Mouse (Mus musculus) MEL (cell line): ENCODE results near the gene Usp54. TPM values are rescaled to one million over a fixed set of nuclear protein-coding genes. Genes with fewer than 3 reads are reported as not detected.

Experiments
- DNase-seq: peaks from one replicate; pipeline ENCODE4 v3.0.0; 2011; ENCODE audit warnings: low read depth, low spot score
- H3K27ac ChIP-seq: 2 replicates; pipeline ENCODE4 v1.5.1; 2012; ENCODE audit warnings: low read depth, mild to moderate bottlenecking, control low read depth, low read length, moderate library complexity; ENCODE audit not compliant: control insufficient read depth
- H3K27me3 ChIP-seq, 2 experiments: fragments of 150-350 bp in 1 of 2; sonication (generic) in 1 of 2; 2 replicates each; pipeline ENCODE4 v1.6.1; 2012; ENCODE audit warnings: low read length in 2 of 2, mild to moderate bottlenecking in 2 of 2, improper control_type of control experiment in 1 of 2, moderate library complexity in 1 of 2; ENCODE audit not compliant: insufficient read depth in 2 of 2, control insufficient read depth in 1 of 2
- H3K36me3 ChIP-seq, 2 experiments: 2 replicates each; pipeline ENCODE4 v1.6.1; 2012 to 2014; ENCODE audit warnings: low read length in 2 of 2, improper control_type of control experiment in 1 of 2, inconsistent platforms in 1 of 2, mild to moderate bottlenecking in 1 of 2; ENCODE audit not compliant: insufficient read depth in 2 of 2, control insufficient read depth in 1 of 2
- H3K4me1 ChIP-seq, 2 experiments: fragments of 150-350 bp in 1 of 2; sonication (generic) in 1 of 2; 2 replicates each; pipeline ENCODE4 v1.6.1; 2012; ENCODE audit warnings: low read length in 2 of 2, improper control_type of control experiment in 1 of 2, mild to moderate bottlenecking in 1 of 2; ENCODE audit not compliant: insufficient read depth in 2 of 2, control insufficient read depth in 1 of 2
- H3K4me3 ChIP-seq, 2 experiments: fragments of 150-350 bp in 1 of 2; sonication (generic) in 1 of 2; 2 replicates each; pipeline ENCODE4 v1.5.1; 2012; ENCODE audit warnings: low read depth in 2 of 2, low read length in 2 of 2, mild to moderate bottlenecking in 2 of 2, moderate library complexity in 2 of 2, control low read depth in 1 of 2, improper control_type of control experiment in 1 of 2; ENCODE audit not compliant: control insufficient read depth in 1 of 2, insufficient read depth in 1 of 2
- H3K79me2 ChIP-seq: 2 replicates; pipeline ENCODE4 v1.6.1; 2012; ENCODE audit warnings: mild to moderate bottlenecking, low read length, moderate library complexity; ENCODE audit not compliant: control insufficient read depth, poor library complexity, insufficient read depth
- H3K9ac ChIP-seq: 2 replicates; pipeline ENCODE4 v1.6.1; 2012; ENCODE audit warnings: low read depth, mild to moderate bottlenecking, control low read depth, low read length, moderate library complexity; ENCODE audit not compliant: control insufficient read depth, poor library complexity, severe bottlenecking
- H3K9me3 ChIP-seq: fragments of 150-350 bp; sonication (generic); replicated peaks from 2 replicates; pipeline ENCODE4 v1.6.1; 2012; ENCODE audit warnings: mild to moderate bottlenecking, low read length, improper control_type of control experiment, moderate library complexity; ENCODE audit not compliant: insufficient read depth
- CTCF ChIP-seq, 3 experiments: IDR thresholded peaks in 2 of 3; conservative IDR thresholded peaks in 1 of 3; 2 replicates each; pipeline ENCODE4 v1.5.1; 2011 to 2012; ENCODE audit warnings: low read length in 3 of 3, low read depth in 2 of 3, mild to moderate bottlenecking in 2 of 3, improper control_type of control experiment in 1 of 3, inconsistent platforms in 1 of 3, mixed read lengths in 1 of 3, moderate library complexity in 1 of 3; ENCODE audit not compliant: control insufficient read depth in 1 of 3, insufficient read depth in 1 of 3, poor library complexity in 1 of 3, severe bottlenecking in 1 of 3
- E2F4 ChIP-seq: IDR thresholded peaks from 2 replicates; pipeline ENCODE4 v1.6.1; 2011; ENCODE audit warnings: low read depth, low read length, improper control_type of control experiment, borderline replicate concordance
- ELF1 ChIP-seq: IDR thresholded peaks from 2 replicates; pipeline ENCODE4 v1.6.1; 2014; ENCODE audit warnings: low read depth, mild to moderate bottlenecking, inconsistent platforms, low read length, improper control_type of control experiment, moderate library complexity
- EP300 ChIP-seq, 2 experiments: IDR thresholded peaks; 2 replicates each; pipeline ENCODE4 v1.6.1; 2011; ENCODE audit warnings: improper control_type of control experiment in 2 of 2, low read length in 2 of 2, low read depth in 1 of 2, mild to moderate bottlenecking in 1 of 2
- ETS1 ChIP-seq: IDR thresholded peaks from 2 replicates; pipeline ENCODE4 v1.6.1; 2012; ENCODE audit warnings: low read depth, mild to moderate bottlenecking, inconsistent platforms, low read length, improper control_type of control experiment, moderate library complexity
- GABPA ChIP-seq: IDR thresholded peaks from 2 replicates; pipeline ENCODE4 v1.6.1; 2012; ENCODE audit warnings: low read depth, mild to moderate bottlenecking, inconsistent platforms, low read length, improper control_type of control experiment, moderate library complexity
- HCFC1 ChIP-seq: IDR thresholded peaks from 2 replicates; pipeline ENCODE4 v1.6.1; 2012; ENCODE audit warnings: low read depth, mild to moderate bottlenecking, inconsistent platforms, low read length, improper control_type of control experiment, moderate library complexity
- JUND ChIP-seq: IDR thresholded peaks from 2 replicates; pipeline ENCODE4 v1.6.1; 2011; ENCODE audit warnings: low read depth, mild to moderate bottlenecking, improper control_type of control experiment, low read length
- MAFK ChIP-seq: IDR thresholded peaks from 2 replicates; pipeline ENCODE4 v1.6.1; 2011; ENCODE audit warnings: low read depth, mild to moderate bottlenecking, low read length, improper control_type of control experiment, borderline replicate concordance
- MAX ChIP-seq: IDR thresholded peaks from 2 replicates; pipeline ENCODE4 v1.6.1; 2011; ENCODE audit warnings: low read length, improper control_type of control experiment
- MAZ ChIP-seq: IDR thresholded peaks from 2 replicates; pipeline ENCODE4 v1.6.1; 2012; ENCODE audit warnings: low read depth, mild to moderate bottlenecking, inconsistent platforms, low read length, improper control_type of control experiment
- MEF2A ChIP-seq: IDR thresholded peaks from 2 replicates; pipeline ENCODE4 v1.6.1; 2014; ENCODE audit warnings: low read depth, mild to moderate bottlenecking, inconsistent platforms, low read length, improper control_type of control experiment; ENCODE audit not compliant: poor library complexity, insufficient replicate concordance, severe bottlenecking; ENCODE audit errors: extremely low read depth
- MXI1 ChIP-seq: IDR thresholded peaks from 2 replicates; pipeline ENCODE4 v1.6.1; 2011; ENCODE audit warnings: mild to moderate bottlenecking, low read depth, low read length, improper control_type of control experiment
- MYB ChIP-seq: IDR thresholded peaks from 2 replicates; pipeline ENCODE4 v1.6.1; 2011; ENCODE audit warnings: mild to moderate bottlenecking, low read depth, low read length, improper control_type of control experiment
- NELFE ChIP-seq: IDR thresholded peaks from 2 replicates; pipeline ENCODE4 v1.6.1; 2011; ENCODE audit warnings: low read depth, low read length, improper control_type of control experiment
- NRF1 ChIP-seq: IDR thresholded peaks from 2 replicates; pipeline ENCODE4 v1.6.1; 2014; ENCODE audit warnings: low read depth, mild to moderate bottlenecking, inconsistent platforms, low read length, improper control_type of control experiment, moderate library complexity; ENCODE audit not compliant: poor library complexity, insufficient read depth, severe bottlenecking
- POLR2A ChIP-seq, 2 experiments: IDR thresholded peaks; 2 replicates each; pipeline ENCODE4 v1.6.1; 2011 to 2012; ENCODE audit warnings: low read length in 2 of 2, mild to moderate bottlenecking in 2 of 2, control low read depth in 1 of 2, improper control_type of control experiment in 1 of 2, low read depth in 1 of 2, moderate library complexity in 1 of 2; ENCODE audit not compliant: control insufficient read depth in 1 of 2, insufficient read depth in 1 of 2, poor library complexity in 1 of 2
- POLR2AphosphoS2 ChIP-seq: IDR thresholded peaks from 2 replicates; pipeline ENCODE4 v1.6.1; 2011; ENCODE audit warnings: low read length, improper control_type of control experiment
- POLR2AphosphoS5 ChIP-seq: IDR thresholded peaks from 2 replicates; pipeline ENCODE4 v1.6.1; 2012; ENCODE audit warnings: low read depth, borderline replicate concordance, mild to moderate bottlenecking, inconsistent platforms, low read length, moderate library complexity, mixed read lengths
- RAD21 ChIP-seq: IDR thresholded peaks from 2 replicates; pipeline ENCODE4 v1.6.1; 2011; ENCODE audit warnings: mild to moderate bottlenecking, low read depth, low read length, improper control_type of control experiment
- SIN3A ChIP-seq: IDR thresholded peaks from 2 replicates; pipeline ENCODE4 v1.6.1; 2012; ENCODE audit warnings: low read length, improper control_type of control experiment, inconsistent platforms
- SMC3 ChIP-seq: IDR thresholded peaks from 2 replicates; pipeline ENCODE4 v1.6.1; 2011; ENCODE audit warnings: low read depth, low read length, improper control_type of control experiment
- TBP ChIP-seq: IDR thresholded peaks from 2 replicates; pipeline ENCODE4 v1.8.0; 2011; ENCODE audit warnings: low read depth, low read length, improper control_type of control experiment
- USF1 ChIP-seq: IDR thresholded peaks from 2 replicates; pipeline ENCODE4 v1.6.1; 2014; ENCODE audit warnings: low read depth, mild to moderate bottlenecking, inconsistent platforms, low read length, improper control_type of control experiment, moderate library complexity
- ZC3H11A ChIP-seq: IDR thresholded peaks from 2 replicates; pipeline ENCODE4 v1.6.1; 2012; ENCODE audit warnings: low read depth, mild to moderate bottlenecking, inconsistent platforms, low read length, improper control_type of control experiment
- ZKSCAN1 ChIP-seq: IDR thresholded peaks from 2 replicates; pipeline ENCODE4 v1.6.1; 2012; ENCODE audit warnings: low read depth, mild to moderate bottlenecking, inconsistent platforms, low read length, improper control_type of control experiment, moderate library complexity
- polyA plus RNA-seq, 2 experiments: library from polyadenylated mRNA; stranded (reverse) in 1 of 2; unstranded in 1 of 2; fragments of >175 nt in 1 of 2; fragments of >200 nt in 1 of 2; gene quantifications; 2 replicates each; pipeline versions ENCODE4 v1.2.1 to v1.2.4; 2012; ENCODE audit warnings: low replicate concordance in 2 of 2, low read depth in 1 of 2; ENCODE audit not compliant: insufficient read length in 2 of 2, insufficient read depth in 1 of 2, missing spikeins in 1 of 2
- total RNA-seq: library from RNA; depleted of rRNA; stranded (reverse); fragments of 300-350 nt; gene quantifications from 2 replicates; pipeline ENCODE4 v1.2.3, GENCODE M21; 2012

Gene Usp54
- total and polyA plus RNA-seq, 3 experiments = 1.5 to 2.6 TPM; not detected in 1

- peak overlapping the region; percentile 75 to 94 for H3K4me3 ChIP-seq
- DNase-seq = peak; percentile 98
- H3K9ac ChIP-seq = peak overlapping the region; percentile 71
- H3K27me3 ChIP-seq = peaks cover 0 to 15% of the 10 kb centered on the region in 2 experiments; a peak in 1 of 4 replicates
- no peaks in the 10 kb centered on the region for H3K36me3 ChIP-seq
- no peak for TF ChIP-seq MAFK
- no peak for TF ChIP-seq ELF1
- TF ChIP-seq MAZ = no peak
- TF ChIP-seq MYB = no peak
- no peak for TF ChIP-seq E2F4
- no peak for TF ChIP-seq EP300 (IDR thresholded peaks at IDR 0.05; ENCODE audit: low read depth in 1 of 2, low read length in 2 of 2)
- TF ChIP-seq CTCF (IDR thresholded peaks at IDR 0.05 in 2 of 3, conservative IDR thresholded peaks at IDR 0.05 in 1 of 3; ENCODE audit: control insufficient read depth in 1 of 3, insufficient read depth in 1 of 3, low read depth in 2 of 3, low read length in 3 of 3, poor library complexity in 1 of 3, severe bottlenecking in 1 of 3) = peak; percentile 69 to 94 (median 87)
- TF ChIP-seq USF1 = no peak
- TF ChIP-seq RAD21 = peak; percentile 85
- TF ChIP-seq POLR2A (IDR thresholded peaks at IDR 0.05; ENCODE audit: control insufficient read depth in 1 of 2, insufficient read depth in 1 of 2, low read depth in 1 of 2, low read length in 2 of 2, poor library complexity in 1 of 2) = peak; percentile 58 to 64; a peak in 3 of 4 replicates
- TF ChIP-seq NELFE = peak; percentile 57
- TF ChIP-seq SMC3 = peak; percentile 83
- TF ChIP-seq JUND = no peak
- no peak for TF ChIP-seq ETS1
- TF ChIP-seq SIN3A = peak; percentile 57; the same call in 1 of the 2 replicates
- TF ChIP-seq MAX = no peak
- no peak; the same call in 1 of the 2 replicates for TF ChIP-seq HCFC1
- no peak for TF ChIP-seq NRF1
- peak; percentile 77 for TF ChIP-seq ZC3H11A
- TF ChIP-seq MEF2A = no peak
- peak; percentile 22; the same call in 1 of the 2 replicates for TF ChIP-seq MXI1
- TF ChIP-seq POLR2AphosphoS2 = peak; percentile 32; the same call in 1 of the 2 replicates
- TF ChIP-seq POLR2AphosphoS5 = no peak
- no peak for TF ChIP-seq ZKSCAN1
- no peak for TF ChIP-seq GABPA
- TF ChIP-seq TBP = 0 out of 2 replicates have a peak, but pooled peaks have one; percentile 45
- peaks cover 0 to 9% of the 10 kb centered on the region in 2 experiments; a peak in 2 of 4 replicates for H3K4me1 ChIP-seq
- no peaks in the 10 kb centered on the region for H3K79me2 ChIP-seq
- H3K9me3 ChIP-seq = no peaks in the 10 kb centered on the region
- H3K27ac ChIP-seq = no peak overlapping the region
Observed at GRCm38 (mm10) chr14:20660827-20661660, 20.2 kb upstream of the Usp54 start.
